Mouse (Mus musculus): ENCODE results near the gene Pip4k2b. TPM values are rescaled to one million over a fixed set of nuclear protein-coding genes. Genes with fewer than 3 reads are reported as not detected.

Gene Pip4k2b
- polyA plus RNA-seq, 2 experiments: 0.56 to 5.0 TPM

GRCm38 (mm10) chr11:97782564-97782895 is 38.0 kb upstream of the Pip4k2b start:
- under 1% methylated on average over 10 of the region's 10 CpGs for WGBS (ENCODE audit: insufficient replicate concordance)
- H3K4me3 ChIP-seq (ENCODE audit: insufficient read depth in 1 of 2, low read depth in 2 of 2, low read length in 2 of 2): peak overlapping the region; percentile 79 to 83
- DNase-seq (ENCODE audit: low read depth in 3 of 3, low spot score in 3 of 3) (no peak), ATAC-seq (ENCODE audit: insufficient read depth) (no peak)
- peaks cover 33% of the 10 kb centered on the region for H3K36me3 ChIP-seq (replicated peaks; ENCODE audit: control insufficient read depth, insufficient read depth, low read depth)
- peaks cover 7 to 11% of the 10 kb centered on the region in 2 experiments for H3K4me1 ChIP-seq (replicated peaks; ENCODE audit: control insufficient read depth in 2 of 2, insufficient read depth in 2 of 2, low read length in 1 of 2)
- peak overlapping the region; percentile 65 for H3K27ac ChIP-seq
- H3K4me2 ChIP-seq (ENCODE audit: low read depth): peak overlapping the region; percentile 87
- no peaks in the 10 kb centered on the region for H3K27me3 ChIP-seq (ENCODE audit: control insufficient read depth, insufficient read depth, low read length)
- TF ChIP-seq CTCF (IDR thresholded peaks at IDR 0.05; ENCODE audit: low read depth) (no peak), EP300 (IDR thresholded peaks at IDR 0.05; ENCODE audit: low read depth) (no peak)
- H3K9me3 ChIP-seq (ENCODE audit: control insufficient read depth, low read length): no peaks in the 10 kb centered on the region
- peak overlapping the region; percentile 94 for H3K9ac ChIP-seq (replicated peaks)

- Histone ChIP-seq H3K4me3 (ENCODE audit: insufficient read depth in 1 of 2, low read depth in 2 of 2, low read length in 2 of 2) (peak within 1 kb of the TSS; percentile 79 to 83), H3K27ac (peak within 1 kb of the TSS; percentile 65), H3K27me3 (ENCODE audit: control insufficient read depth, insufficient read depth, low read length) (no peaks in the 10 kb centered on the region), H3K9ac (replicated peaks) (peak within 1 kb of the TSS; percentile 94), H3K9me3 (ENCODE audit: control insufficient read depth, low read length) (no peaks in the 10 kb centered on the region), H3K4me2 (ENCODE audit: low read depth) (peak within 1 kb of the TSS; percentile 87), H3K36me3 (replicated peaks; ENCODE audit: control insufficient read depth, insufficient read depth, low read depth) (peaks cover 38% of the 10 kb centered on the region), H3K4me1 (replicated peaks; ENCODE audit: control insufficient read depth in 2 of 2, insufficient read depth in 2 of 2, low read length in 1 of 2) (peaks cover 7 to 11% of the 10 kb centered on the region in 2 experiments)
- TF ChIP-seq EP300 (IDR thresholded peaks at IDR 0.05; ENCODE audit: low read depth) (no peak), CTCF (IDR thresholded peaks at IDR 0.05; ENCODE audit: low read depth) (no peak)
- ATAC-seq (ENCODE audit: insufficient read depth): peak; percentile 91
- WGBS (ENCODE audit: insufficient replicate concordance): under 1% methylated on average over 67 of the region's 67 CpGs
- DNase-seq (ENCODE audit: low read depth in 3 of 3, low spot score in 3 of 3): peak; percentile 96 to 97 (median 96)
These were observed 37.5 kb upstream of the Pip4k2b start, which contains the start of gene Rpl23 for GRCm38 (mm10) chr11:97781832-97782563. TSS of gene Rpl23 (minus strand) at chr11:97782437.

- Histone ChIP-seq H3K4me1 (replicated peaks; ENCODE audit: control insufficient read depth in 2 of 2, insufficient read depth in 2 of 2, low read length in 1 of 2) (peaks cover 7 to 11% of the 10 kb centered on the region in 2 experiments), H3K9me3 (ENCODE audit: control insufficient read depth, low read length) (no peaks in the 10 kb centered on the region), H3K4me2 (ENCODE audit: low read depth) (peak overlapping the region; percentile 87), H3K27ac (peak overlapping the region; percentile 50), H3K27me3 (ENCODE audit: control insufficient read depth, insufficient read depth, low read length) (no peaks in the 10 kb centered on the region), H3K9ac (replicated peaks) (peak overlapping the region; percentile 94), H3K36me3 (replicated peaks; ENCODE audit: control insufficient read depth, insufficient read depth, low read depth) (peaks cover 38% of the 10 kb centered on the region), H3K4me3 (ENCODE audit: insufficient read depth in 1 of 2, low read depth in 2 of 2, low read length in 2 of 2) (peak overlapping the region; percentile 79 to 83)
- ATAC-seq (ENCODE audit: insufficient read depth) (no peak), DNase-seq (ENCODE audit: low read depth in 3 of 3, low spot score in 3 of 3) (no peak)
- no peak for TF ChIP-seq EP300 (IDR thresholded peaks at IDR 0.05; ENCODE audit: low read depth)
- no peak for TF ChIP-seq CTCF (IDR thresholded peaks at IDR 0.05; ENCODE audit: low read depth)
- 0% methylated on average over 11 of the region's 11 CpGs for WGBS (ENCODE audit: insufficient replicate concordance)
These were observed 37.0 kb upstream of the Pip4k2b start for GRCm38 (mm10) chr11:97781478-97781831.

- 27% methylated on average over 2 of the region's 2 CpGs for WGBS (ENCODE audit: insufficient replicate concordance)
- peaks cover 38% of the 10 kb centered on the region for H3K36me3 ChIP-seq (replicated peaks; ENCODE audit: control insufficient read depth, insufficient read depth, low read depth)
These were observed 35.6 kb upstream of the Pip4k2b start for GRCm38 (mm10) chr11:97779968-97780701.

GRCm38 (mm10) chr11:97778918-97779317 is 34.4 kb upstream of the Pip4k2b start:
- TF ChIP-seq EP300 (IDR thresholded peaks at IDR 0.05; ENCODE audit: low read depth) (no peak), CTCF (IDR thresholded peaks at IDR 0.05; ENCODE audit: low read depth) (no peak)
- Histone ChIP-seq H3K4me2 (ENCODE audit: low read depth) (peak overlapping the region; percentile 33), H3K9me3 (ENCODE audit: control insufficient read depth, low read length) (no peaks in the 10 kb centered on the region), H3K9ac (replicated peaks) (no peak overlapping the region; the same call in 1 of the 2 replicates), H3K27ac (no peak overlapping the region), H3K4me3 (ENCODE audit: insufficient read depth in 1 of 2, low read depth in 2 of 2, low read length in 2 of 2) (peak overlapping the region in 1 of 2 experiments; percentile 8; a peak in 1 of 4 replicates), H3K36me3 (replicated peaks; ENCODE audit: control insufficient read depth, insufficient read depth, low read depth) (peaks cover 38% of the 10 kb centered on the region), H3K4me1 (replicated peaks; ENCODE audit: control insufficient read depth in 2 of 2, insufficient read depth in 2 of 2, low read length in 1 of 2) (peaks cover 7 to 11% of the 10 kb centered on the region in 2 experiments), H3K27me3 (ENCODE audit: control insufficient read depth, insufficient read depth, low read length) (no peaks in the 10 kb centered on the region)
- WGBS (ENCODE audit: insufficient replicate concordance): 80% methylated on average over 1 of the region's 1 CpGs
- ATAC-seq (ENCODE audit: insufficient read depth) (no peak), DNase-seq (ENCODE audit: low read depth in 3 of 3, low spot score in 3 of 3) (no peak)

More at GRCm38 (mm10) chr11:97779968-97780701, 35.6 kb upstream of the Pip4k2b start:
- H3K9me3 ChIP-seq (ENCODE audit: control insufficient read depth, low read length): no peaks in the 10 kb centered on the region
- peaks cover 7 to 11% of the 10 kb centered on the region in 2 experiments for H3K4me1 ChIP-seq (replicated peaks; ENCODE audit: control insufficient read depth in 2 of 2, insufficient read depth in 2 of 2, low read length in 1 of 2)
- peak overlapping the region; percentile 87 for H3K4me2 ChIP-seq (ENCODE audit: low read depth)
- H3K4me3 ChIP-seq (ENCODE audit: insufficient read depth in 1 of 2, low read depth in 2 of 2, low read length in 2 of 2): peak overlapping the region; percentile 79 to 83
- H3K9ac ChIP-seq (replicated peaks): peak overlapping the region; percentile 94
- ATAC-seq (ENCODE audit: insufficient read depth): no peak
- TF ChIP-seq EP300 (IDR thresholded peaks at IDR 0.05; ENCODE audit: low read depth): no peak
- no peaks in the 10 kb centered on the region for H3K27me3 ChIP-seq (ENCODE audit: control insufficient read depth, insufficient read depth, low read length)
- H3K27ac ChIP-seq: peak overlapping the region; percentile 2
- DNase-seq (ENCODE audit: low read depth in 3 of 3, low spot score in 3 of 3): no peak
